Mouse (Mus musculus) intestine, postnatal 0 days (tissue): Measurements from ENCODE around the gene Cachd1. TPM values are rescaled to one million over a fixed set of nuclear protein-coding genes. Genes with fewer than 3 reads are reported as not detected.

ENCODE experiments used
- ATAC-seq: fragments of 200-750 bp; cut with Nextera tagmentation; 2 replicates; pipeline ENCODE4 v1.8.0; 2017; ENCODE audit warnings: mild to moderate bottlenecking, moderate TSS enrichment, moderate library complexity
- H3K27ac ChIP-seq: fragments of 300-500 bp; sonication (generic); 2 replicates; pipeline ENCODE4 v1.5.1; 2014; ENCODE audit warnings: mild to moderate bottlenecking, low read depth, low read length, moderate library complexity
- H3K27me3 ChIP-seq: fragments of 300-500 bp; sonication (generic); replicated peaks from 2 replicates; pipeline ENCODE4 v1.6.1; 2014; ENCODE audit warnings: low read length, mixed read lengths; ENCODE audit not compliant: control insufficient read depth, insufficient read depth
- H3K36me3 ChIP-seq: fragments of 300-500 bp; sonication (generic); 2 replicates; pipeline ENCODE4 v1.6.1; 2014; ENCODE audit warnings: mild to moderate bottlenecking, moderate library complexity; ENCODE audit not compliant: control insufficient read depth, insufficient read depth
- H3K4me1 ChIP-seq: fragments of 300-500 bp; sonication (generic); replicated peaks from 2 replicates; pipeline ENCODE4 v1.6.1; 2014; ENCODE audit warnings: antibody characterized with exemption, low read length, mixed read lengths; ENCODE audit not compliant: control insufficient read depth, insufficient read depth
- H3K4me2 ChIP-seq: fragments of 300-500 bp; sonication (generic); replicated peaks from 2 replicates; pipeline ENCODE4 v1.6.1; 2014; ENCODE audit warnings: low read depth, mild to moderate bottlenecking, moderate library complexity
- H3K4me3 ChIP-seq: fragments of 300-500 bp; sonication (generic); 2 replicates; pipeline ENCODE4 v1.5.1; 2014; ENCODE audit warnings: low read depth, low read length
- H3K9ac ChIP-seq: fragments of 300-500 bp; sonication (generic); 2 replicates; pipeline ENCODE4 v1.6.1; 2014; ENCODE audit warnings: mild to moderate bottlenecking, low read depth, low read length
- H3K9me3 ChIP-seq: fragments of 300-500 bp; sonication (generic); 2 replicates; pipeline ENCODE4 v1.6.1; 2016; ENCODE audit warnings: mixed run types; ENCODE audit not compliant: control insufficient read depth
- CTCF ChIP-seq: sonication (generic); IDR thresholded peaks from 2 replicates; pipeline ENCODE4 v1.5.1; 2016; ENCODE audit warnings: low read depth, mild to moderate bottlenecking, control low read depth, antibody characterized with exemption, moderate library complexity
- WGBS: fragments of 180-500 bp; shearing (Covaris S2); extraction: QIAGEN DNeasy Blood & Tissue Kit; methylation state at CpG from one replicate; pipeline ENCODE4 v1.1.7; 2014; 5-methylcytosine and 5-hydroxymethylcytosine counted together
- polyA plus RNA-seq: library from polyadenylated mRNA; unstranded; fragments of >200 nt; fragmentation: Nextera tagmentation; extraction: Ambion mirVana; gene quantifications from 2 replicates; pipeline ENCODE4 v1.2.1, GENCODE M21; 2015

Cachd1 gene
- polyA plus RNA-seq, 1 experiment from 2014 or later, result 8.2 TPM

DNA sequence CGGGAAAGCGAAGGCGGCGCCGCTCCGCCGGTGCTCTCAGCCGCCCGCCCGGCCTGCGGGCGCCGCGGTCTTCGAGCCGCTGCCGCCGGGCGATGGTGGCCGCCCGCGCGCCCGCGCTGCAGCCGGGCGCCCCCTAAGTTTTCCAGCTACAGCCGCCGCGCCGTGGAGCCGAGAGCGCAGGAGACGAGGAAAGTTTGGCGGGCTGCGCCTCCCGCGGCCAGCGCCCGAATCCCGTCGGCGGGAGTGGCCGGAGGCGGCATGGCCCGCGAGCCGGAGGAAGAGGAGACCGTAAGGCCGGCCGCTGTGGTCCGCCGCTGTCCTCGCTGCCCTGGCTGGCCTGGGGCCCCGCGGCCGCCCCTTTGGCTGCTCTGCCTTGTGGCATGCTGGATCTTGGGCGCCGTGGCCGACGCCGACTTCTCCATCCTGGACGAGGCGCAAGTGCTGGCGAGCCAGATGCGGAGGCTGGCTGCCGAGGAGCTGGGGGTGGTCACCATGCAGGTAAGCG lies 448 bp downstream of the Cachd1 start:
- no peaks in the 10 kb centered on the region for H3K9me3 ChIP-seq
- peak overlapping the region; percentile 89 for H3K27ac ChIP-seq
- no peaks in the 10 kb centered on the region; the same call in 1 of the 2 replicates for H3K36me3 ChIP-seq
- no peaks in the 10 kb centered on the region for H3K27me3 ChIP-seq
- peak; percentile 50 for ATAC-seq
- peak overlapping the region; percentile 76 for H3K4me3 ChIP-seq
- no peak for TF ChIP-seq CTCF
- no peaks in the 10 kb centered on the region for H3K4me1 ChIP-seq
- peak overlapping the region; percentile 74 for H3K9ac ChIP-seq
- peak overlapping the region; percentile 96 for H3K4me2 ChIP-seq
- WGBS, result under 1% methylated on average over 64 of the region's 68 CpGs

DNA sequence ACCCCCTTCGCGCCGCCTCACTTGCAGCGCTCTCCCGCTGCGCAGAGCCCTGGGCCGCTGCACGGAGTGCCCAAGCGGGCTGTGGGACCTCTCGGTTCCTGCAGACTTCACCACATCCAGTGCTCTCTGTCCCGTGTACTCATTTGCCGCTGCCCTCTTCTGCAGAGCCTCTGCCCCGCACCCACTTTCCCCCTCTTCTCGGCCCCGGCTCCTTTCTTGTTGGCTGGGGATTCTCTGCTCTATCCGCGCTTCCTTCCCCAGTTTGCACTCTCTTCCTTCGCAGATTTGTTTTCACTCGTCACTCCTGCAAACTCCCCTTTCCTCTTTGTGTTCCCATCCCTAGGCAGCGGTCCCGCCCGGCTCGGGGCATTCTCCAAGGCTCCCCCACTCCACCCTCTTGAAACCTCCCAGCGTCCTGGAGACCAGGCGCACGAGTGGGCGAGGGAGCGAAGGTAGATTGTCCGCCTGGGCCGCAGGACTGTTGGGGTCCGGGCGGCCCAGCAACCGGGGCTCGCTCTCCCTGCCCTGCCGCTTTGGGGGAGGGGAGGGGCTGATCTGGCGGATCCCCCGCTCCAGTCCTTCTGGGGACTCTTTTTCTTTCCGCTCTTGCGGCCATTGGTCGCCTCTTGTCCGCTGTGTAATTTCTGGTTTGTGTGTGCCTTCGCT lies 1.0 kb downstream of the Cachd1 start:
- TF ChIP-seq CTCF, result no peak

DNA sequence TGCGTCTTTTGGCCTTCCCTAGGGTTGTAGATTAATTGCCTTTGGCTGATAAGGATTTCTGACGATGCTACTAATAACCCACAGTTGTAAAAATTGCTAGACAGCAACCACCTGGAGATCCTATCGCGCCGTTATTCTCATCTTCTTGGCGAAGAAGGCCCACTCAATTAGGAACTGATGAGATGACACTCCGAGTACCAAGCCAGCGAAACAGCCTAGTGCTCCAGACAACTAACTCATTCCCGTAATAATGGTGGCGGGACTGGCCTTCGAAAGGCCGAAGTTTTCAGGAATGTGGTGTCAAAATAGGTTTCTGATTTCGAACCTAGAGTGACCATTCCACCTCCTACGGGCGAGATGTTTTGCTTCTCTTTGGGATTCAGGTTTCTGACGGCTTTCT lies 1.6 kb downstream of the Cachd1 start:
- ATAC-seq, result no peak

More for the DNA sequence above, 1.0 kb downstream of the Cachd1 start:
- Histone ChIP-seq H3K4me3 (peak overlapping the region; percentile 76), H3K9me3 (no peaks in the 10 kb centered on the region), H3K9ac (peak overlapping the region; percentile 74), H3K4me1 (no peaks in the 10 kb centered on the region), H3K27me3 (no peaks in the 10 kb centered on the region), H3K4me2 (peak overlapping the region; percentile 96), H3K27ac (peak overlapping the region; percentile 89), H3K36me3 (no peaks in the 10 kb centered on the region; the same call in 1 of the 2 replicates)
- ATAC-seq, result peak; percentile 25; the same call in 1 of the 2 replicates
- under 1% methylated on average over 42 of the region's 42 CpGs for WGBS

DNA sequence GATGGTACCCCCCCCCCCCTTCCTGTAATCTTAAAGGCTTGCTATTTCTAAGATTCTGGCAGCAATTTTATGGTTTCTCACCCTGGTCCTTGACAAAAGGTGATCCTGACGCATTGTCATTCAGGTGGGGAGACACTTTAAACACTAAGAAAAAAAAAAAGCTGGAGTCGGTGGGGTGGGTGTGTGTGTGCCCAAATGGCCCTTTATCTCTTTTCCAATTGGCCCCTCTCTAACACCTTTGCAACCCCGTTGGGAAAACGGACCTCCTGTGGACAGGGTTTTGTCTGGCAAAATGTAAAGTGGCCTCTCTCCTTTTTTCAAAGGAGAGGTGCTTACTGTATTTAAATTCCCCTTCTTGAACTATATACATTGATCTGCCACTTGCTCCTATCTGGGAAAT lies 2.5 kb downstream of the Cachd1 start:
- Histone ChIP-seq H3K9me3 (no peaks in the 10 kb centered on the region), H3K27ac (no peak overlapping the region), H3K27me3 (no peaks in the 10 kb centered on the region), H3K36me3 (no peaks in the 10 kb centered on the region; the same call in 1 of the 2 replicates), H3K4me1 (no peaks in the 10 kb centered on the region), H3K4me3 (peak overlapping the region; percentile 76), H3K4me2 (peak overlapping the region; percentile 96), H3K9ac (no peak overlapping the region)
- ATAC-seq, result no peak
- TF ChIP-seq CTCF, result no peak
- 39% methylated on average over 4 of the region's 4 CpGs for WGBS

More for the DNA sequence above, 1.6 kb downstream of the Cachd1 start:
- TF ChIP-seq CTCF, result no peak
- peak overlapping the region; percentile 76 for H3K4me3 ChIP-seq
- no peaks in the 10 kb centered on the region for H3K9me3 ChIP-seq
- no peaks in the 10 kb centered on the region; the same call in 1 of the 2 replicates for H3K36me3 ChIP-seq
- H3K27ac ChIP-seq, result no peak overlapping the region
- H3K27me3 ChIP-seq, result no peaks in the 10 kb centered on the region
- peak overlapping the region; percentile 96 for H3K4me2 ChIP-seq
- H3K9ac ChIP-seq, result peak overlapping the region; percentile 74
- H3K4me1 ChIP-seq, result no peaks in the 10 kb centered on the region
- WGBS, result 9% methylated on average over 16 of the region's 16 CpGs

DNA sequence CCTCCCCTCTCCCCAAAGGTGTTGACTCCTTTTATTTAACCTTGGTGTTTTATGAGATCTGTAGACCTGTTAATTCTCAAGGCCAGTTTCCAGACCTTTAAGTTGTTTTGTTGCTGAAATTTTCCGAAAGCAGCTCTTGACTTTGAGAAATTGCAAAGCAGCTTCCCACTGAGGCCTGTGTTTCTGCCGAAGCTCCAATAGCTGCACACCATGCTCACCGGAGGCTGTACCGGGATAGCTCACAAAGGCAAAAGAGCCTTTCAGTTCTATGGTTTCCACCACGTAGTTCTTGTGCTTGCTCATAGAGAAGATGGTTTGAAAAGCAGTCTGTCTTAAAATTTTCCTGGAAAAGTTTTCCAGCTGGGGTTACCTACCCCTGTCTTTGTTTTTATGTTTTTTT lies 3.2 kb downstream of the Cachd1 start:
- no peaks in the 10 kb centered on the region for H3K9me3 ChIP-seq
- TF ChIP-seq CTCF, result no peak
- no peak overlapping the region for H3K9ac ChIP-seq
- H3K27ac ChIP-seq, result no peak overlapping the region
- H3K4me3 ChIP-seq, result no peak overlapping the region; the same call in 1 of the 2 replicates
- ATAC-seq, result no peak
- WGBS, result 56% methylated on average over 5 of the region's 5 CpGs
- peak overlapping the region; percentile 96; the same call in 1 of the 2 replicates for H3K4me2 ChIP-seq
- no peaks in the 10 kb centered on the region for H3K27me3 ChIP-seq
- no peaks in the 10 kb centered on the region for H3K4me1 ChIP-seq
- no peaks in the 10 kb centered on the region; the same call in 1 of the 2 replicates for H3K36me3 ChIP-seq

DNA sequence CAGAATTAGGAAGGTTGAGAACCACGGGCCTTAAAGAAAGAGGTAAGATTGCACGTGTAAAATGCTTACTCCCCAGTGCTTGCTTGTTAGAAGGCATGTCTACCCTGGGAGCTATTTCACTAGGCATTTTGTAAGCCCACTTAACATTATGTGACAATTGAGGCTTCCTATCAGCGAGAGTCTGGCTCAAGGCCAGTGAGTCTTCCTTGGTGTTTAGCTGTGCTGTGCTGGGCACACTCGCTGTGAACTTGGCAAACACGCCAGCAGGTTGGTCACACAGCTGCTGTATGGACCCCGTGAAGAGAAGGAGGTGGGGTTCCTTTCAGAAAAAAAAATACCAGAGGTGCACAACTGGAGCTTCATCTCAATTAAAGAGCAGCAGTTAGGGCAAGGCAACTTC lies 4.4 kb downstream of the Cachd1 start:
- no peaks in the 10 kb centered on the region for H3K27me3 ChIP-seq
- H3K4me2 ChIP-seq, result no peak overlapping the region
- no peak for TF ChIP-seq CTCF
- H3K9ac ChIP-seq, result no peak overlapping the region
- H3K36me3 ChIP-seq, result no peaks in the 10 kb centered on the region; the same call in 1 of the 2 replicates
- H3K4me3 ChIP-seq, result no peak overlapping the region
- H3K9me3 ChIP-seq, result no peaks in the 10 kb centered on the region
- WGBS, result 62% methylated on average over 6 of the region's 6 CpGs
- H3K27ac ChIP-seq, result no peak overlapping the region
- ATAC-seq, result no peak
- H3K4me1 ChIP-seq, result no peaks in the 10 kb centered on the region
